Comparison of ENCODE assay signal across 7 mouse cellular contexts in the genomic region with DNA sequence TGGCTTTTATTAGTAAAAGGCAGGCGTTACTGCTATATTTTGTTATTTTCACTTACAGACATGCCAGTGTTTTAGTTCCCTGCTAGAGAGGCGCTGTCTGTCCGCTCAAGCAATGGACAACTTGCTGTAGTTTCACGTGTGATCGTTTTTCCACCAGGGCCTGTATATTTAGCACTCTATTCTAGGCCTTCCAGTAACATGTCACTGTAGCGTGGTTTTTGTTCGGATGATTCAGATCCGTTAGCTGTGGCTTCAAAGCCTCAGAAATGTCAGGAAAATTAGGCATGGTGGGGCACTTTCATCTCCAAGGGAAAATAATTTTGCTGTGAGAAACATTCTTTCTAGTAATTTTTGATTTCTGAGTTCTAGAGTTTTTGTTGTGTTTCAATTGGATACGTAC. TPM values are rescaled to one million over a fixed set of nuclear protein-coding genes. Genes with fewer than 3 reads are reported as not detected.
DNase-seq lines count a peak whose midpoint lies in the region; ATAC-seq and TF ChIP-seq lines count a peak whose summit lies in the region.

No protein-coding gene starts in this region.

- no peak overlapping the region for H3K27ac ChIP-seq in kidney, adult 2 months (ENCODE audit: insufficient read depth, low read depth, low read length)
- H3K27ac ChIP-seq in kidney, embryonic 14.5 days (ENCODE audit: low read depth, low read length), result no peak overlapping the region
- peak overlapping the region; percentile 29; the same call in 1 of the 2 replicates for H3K27ac ChIP-seq in embryonic facial prominence, embryonic 13.5 days
- H3K27ac ChIP-seq in midbrain, embryonic 13.5 days, result no peak overlapping the region

- no peak for DNase-seq in kidney, adult 2 months
- DNase-seq in Muller cell, postnatal 12 days (ENCODE audit: inconsistent ontology term), result peak; percentile 38
- no peak for DNase-seq in urinary bladder, postnatal 4 days (ENCODE audit: low spot score in 2 of 2)
- no peak for DNase-seq in B cell, adult 2 months

- no peak for TF ChIP-seq POLR2A in kidney, adult 2 months (IDR thresholded peaks at IDR 0.05; ENCODE audit: low read depth, low read length)

- no peaks in the 10 kb centered on the region for H3K27me3 ChIP-seq in kidney, adult 2 months (replicated peaks; ENCODE audit: control insufficient read depth, insufficient read depth, low read length)
- no peaks in the 10 kb centered on the region for H3K27me3 ChIP-seq in kidney, embryonic 14.5 days (ENCODE audit: control insufficient read depth, insufficient read depth, low read length)
- H3K27me3 ChIP-seq in embryonic facial prominence, embryonic 13.5 days, result no peaks in the 10 kb centered on the region
- H3K27me3 ChIP-seq in midbrain, embryonic 13.5 days, result no peaks in the 10 kb centered on the region

- H3K4me3 ChIP-seq in kidney, adult 2 months (ENCODE audit: insufficient read depth, low read depth, low read length), result peak overlapping the region; percentile 83; the same call in 1 of the 2 replicates
- H3K4me3 ChIP-seq in kidney, embryonic 14.5 days (ENCODE audit: low read length), result no peak overlapping the region
- H3K4me3 ChIP-seq in embryonic facial prominence, embryonic 13.5 days, result peak overlapping the region; percentile 88
- H3K4me3 ChIP-seq in midbrain, embryonic 13.5 days (replicated peaks), result no peak overlapping the region

- H3K36me3 ChIP-seq in kidney, adult 2 months (ENCODE audit: control insufficient read depth, insufficient read depth, low read length), result no peaks in the 10 kb centered on the region
- no peaks in the 10 kb centered on the region for H3K36me3 ChIP-seq in kidney, embryonic 14.5 days (ENCODE audit: control insufficient read depth, insufficient read depth, low read length)
- H3K36me3 ChIP-seq in embryonic facial prominence, embryonic 13.5 days, result no peaks in the 10 kb centered on the region
- H3K36me3 ChIP-seq in midbrain, embryonic 13.5 days, result no peaks in the 10 kb centered on the region

- WGBS in kidney, adult 2 months, result 70% methylated on average over 9 of the region's 9 CpGs
- WGBS in kidney, embryonic 14.5 days, result 81% methylated on average over 9 of the region's 9 CpGs
- WGBS in embryonic facial prominence, embryonic 13.5 days, result 63% methylated on average over 9 of the region's 9 CpGs
- 86% methylated on average over 9 of the region's 9 CpGs for WGBS in midbrain, embryonic 13.5 days

- H3K9ac ChIP-seq in kidney, embryonic 14.5 days (ENCODE audit: low read depth, low read length), result no peak overlapping the region
- peak overlapping the region; percentile 95; the same call in 1 of the 2 replicates for H3K9ac ChIP-seq in embryonic facial prominence, embryonic 13.5 days
- 0 out of 2 replicates have a peak overlapping the region, but pooled peaks have one; percentile 30 for H3K9ac ChIP-seq in midbrain, embryonic 13.5 days (replicated peaks)

- no peak for ATAC-seq in kidney, embryonic 14.5 days (ENCODE audit: low FRiP score, low TSS enrichment)
- no peak for ATAC-seq in embryonic facial prominence, embryonic 13.5 days (ENCODE audit: insufficient number of reproducible peaks, insufficient read depth, low FRiP score, low TSS enrichment, low read depth)
- no peak for ATAC-seq in midbrain, embryonic 13.5 days

- peaks cover 12% of the 10 kb centered on the region for H3K4me1 ChIP-seq in kidney, adult 2 months (ENCODE audit: control insufficient read depth, insufficient read depth, low read length)
- H3K4me1 ChIP-seq in kidney, embryonic 14.5 days (ENCODE audit: control insufficient read depth, insufficient read depth, low read length), result peaks cover 27% of the 10 kb centered on the region
- peaks cover 49% of the 10 kb centered on the region for H3K4me1 ChIP-seq in embryonic facial prominence, embryonic 13.5 days
- peaks cover 43% of the 10 kb centered on the region for H3K4me1 ChIP-seq in midbrain, embryonic 13.5 days (replicated peaks)

- TF ChIP-seq CTCF in kidney, adult 2 months (conservative IDR thresholded peaks at IDR 0.05; ENCODE audit: insufficient read depth, insufficient read length, low read depth, low read length), result no peak

- no peak overlapping the region for H3K4me2 ChIP-seq in kidney, embryonic 14.5 days (replicated peaks; ENCODE audit: low read depth, low read length)
- peak overlapping the region; percentile 72 for H3K4me2 ChIP-seq in embryonic facial prominence, embryonic 13.5 days
- peak overlapping the region; percentile 72; the same call in 1 of the 2 replicates for H3K4me2 ChIP-seq in midbrain, embryonic 13.5 days (replicated peaks)

- no peaks in the 10 kb centered on the region for H3K9me3 ChIP-seq in kidney, embryonic 14.5 days (ENCODE audit: control insufficient read depth, low read length)
- H3K9me3 ChIP-seq in embryonic facial prominence, embryonic 13.5 days, result no peaks in the 10 kb centered on the region
- no peaks in the 10 kb centered on the region for H3K9me3 ChIP-seq in midbrain, embryonic 13.5 days

RNA-seq across cellular contexts. Expression of gene Inpp5a, which starts 2.0 kb away (rescaled TPM):
- polyA plus RNA-seq in kidney, adult 2 months (2012; rRNA removed), result 25.1 and 27.5 TPM in 2 replicates
- 19.6 and 26.1 TPM in 2 replicates for polyA plus RNA-seq in kidney, embryonic 14.5 days (2014; fragmentation: Nextera tagmentation; extraction: Ambion mirVana)
- 24.4 and 24.9 TPM in 2 replicates for polyA plus RNA-seq in embryonic facial prominence, embryonic 13.5 days (2015; fragmentation: Nextera tagmentation; extraction: Ambion mirVana)
- polyA plus RNA-seq in midbrain, embryonic 13.5 days (2015; fragmentation: Nextera tagmentation; extraction: Ambion mirVana), result 10.0 and 14.3 TPM in 2 replicates

Comparison
In these comparisons a context has a peak if more than half of its experiments do, and no peak if none do; other contexts are left out.
1. H3K4me3 ChIP-seq: peak in kidney, adult 2 months (single experiment) and embryonic facial prominence, embryonic 13.5 days (single experiment); none in kidney, embryonic 14.5 days (single experiment) and midbrain, embryonic 13.5 days (single experiment).